Mouse (Mus musculus): Measurements from ENCODE around the gene Mbd6. TPM values are rescaled to one million over a fixed set of nuclear protein-coding genes. Genes with fewer than 3 reads are reported as not detected.

The Mbd6 gene
- total RNA-seq (2023), result 93.2 TPM

GRCm38 (mm10) chr10:127288800-127289572, at the start of gene Mbd6:
TSS of gene Mbd6 (minus strand) at chr10:127289018.

GRCm38 (mm10) chr10:127321621-127322020, 32.8 kb upstream of the Mbd6 start, which contains the start of gene Arhgap9:
TSS of gene Arhgap9 (plus strand) at chr10:127321964.

GRCm38 (mm10) chr10:127311476-127312355, 22.9 kb upstream of the Mbd6 start, which contains the start of gene Mars:
TSS of gene Mars (minus strand) at chr10:127311786.

GRCm38 (mm10) chr10:127266112-127267091, 22.4 kb downstream of the Mbd6 start, which contains the start of gene Dctn2:
TSS of gene Dctn2 (plus strand) at chr10:127266368.

GRCm38 (mm10) chr10:127262548-127263398, 26.0 kb downstream of the Mbd6 start, which contains the start of gene Kif5a:
TSS of gene Kif5a (minus strand) at chr10:127263348.

Other genes starting within 250 kb of the Mbd6 start
- gene Mettl1, start 247.6 kb downstream of the Mbd6 start, total RNA-seq (2023), result 31.4 TPM
- gene Eef1akmt3, start 247.5 kb downstream of the Mbd6 start, total RNA-seq (2023), result not detected
- 1.4 TPM for gene Cyp27b1, start 240.8 kb downstream of the Mbd6 start, total RNA-seq (2023)
- 4.0 TPM for gene March9, start 228.8 kb downstream of the Mbd6 start, total RNA-seq (2023)
- gene Cdk4, start 225.5 kb downstream of the Mbd6 start, total RNA-seq (2023), result 126 TPM
- gene Tspan31, start 218.8 kb downstream of the Mbd6 start, total RNA-seq (2023), result 10.0 TPM
- 153 TPM for gene Agap2, start 213.7 kb downstream of the Mbd6 start, total RNA-seq (2023)
- 86.9 TPM for gene Os9, start 167.9 kb downstream of the Mbd6 start, total RNA-seq (2023)
- 838 TPM for gene B4galnt1, start 123.8 kb downstream of the Mbd6 start, total RNA-seq (2023)
- not detected for gene Slc26a10, start 108.4 kb downstream of the Mbd6 start, total RNA-seq (2023)
- 0.49 TPM for gene Arhgef25, start 98.9 kb downstream of the Mbd6 start, total RNA-seq (2023)
- 60.7 TPM for gene Dtx3, start 93.3 kb downstream of the Mbd6 start, total RNA-seq (2023)
- 35.9 TPM for gene Pip4k2c, start 77.4 kb downstream of the Mbd6 start, total RNA-seq (2023)
- not detected for gene Kif5a, start 25.7 kb downstream of the Mbd6 start, total RNA-seq (2023)
- 99.5 TPM for gene Dctn2, start 22.6 kb downstream of the Mbd6 start, total RNA-seq (2023)
- 44.1 TPM for gene Mars, start 22.8 kb upstream of the Mbd6 start, total RNA-seq (2023)
- 328 TPM for gene Arhgap9, start 32.9 kb upstream of the Mbd6 start, total RNA-seq (2023)
- gene Gli1, start 53.0 kb upstream of the Mbd6 start, total RNA-seq (2023), result not detected
- not detected for gene Inhbe, start 65.4 kb upstream of the Mbd6 start, total RNA-seq (2023)
- not detected for gene Inhbc, start 81.4 kb upstream of the Mbd6 start, total RNA-seq (2023)
- gene R3hdm2, start 91.3 kb upstream of the Mbd6 start, total RNA-seq (2023), result 83.0 TPM
- 6.2 TPM for gene Stac3, start 212.7 kb upstream of the Mbd6 start, total RNA-seq (2023)
- gene Ndufa4l2, start 225.9 kb upstream of the Mbd6 start, total RNA-seq (2023), result not detected
- 117 TPM for gene Shmt2, start 233.4 kb upstream of the Mbd6 start, total RNA-seq (2023)
- gene Nxph4, start 245.5 kb upstream of the Mbd6 start, total RNA-seq (2023), result not detected

Data from CD8-positive naive resting alpha-beta T cell, adult 57 days (primary cell).